Mouse (Mus musculus) lung, postnatal 10 days (tissue): Measurements from ENCODE around the gene Tinagl1.
A peak's percentile ranks its signal among the peaks of the same experiment; 100 is the strongest.

Experiments used
- DNase-seq: peaks from one replicate; pipeline ENCODE4 v3.0.0; 2021

Tinagl1 gene

GRCm38 (mm10) chr4:130138441-130139213, 36.3 kb downstream of the Tinagl1 start:
- DNase-seq = peak; percentile 86

- no peak for DNase-seq
These were observed 41.5 kb downstream of the Tinagl1 start for GRCm38 (mm10) chr4:130133399-130133798.

- no peak for DNase-seq
These were observed 43.3 kb downstream of the Tinagl1 start for GRCm38 (mm10) chr4:130131448-130132105.

GRCm38 (mm10) chr4:130130641-130131350, 44.1 kb downstream of the Tinagl1 start:
- DNase-seq = no peak

- DNase-seq = no peak
These were observed 44.8 kb downstream of the Tinagl1 start for GRCm38 (mm10) chr4:130130082-130130481.

GRCm38 (mm10) chr4:130128907-130129306, 46.0 kb downstream of the Tinagl1 start:
- DNase-seq = no peak

GRCm38 (mm10) chr4:130125935-130126334, 49.0 kb downstream of the Tinagl1 start:
- DNase-seq = no peak

GRCm38 (mm10) chr4:130125164-130125563, 49.8 kb downstream of the Tinagl1 start:
- DNase-seq = peak; percentile 50

GRCm38 (mm10) chr4:130124110-130124509, 50.8 kb downstream of the Tinagl1 start:
- peak; percentile 68 for DNase-seq

- no peak for DNase-seq
These were observed 51.9 kb downstream of the Tinagl1 start for GRCm38 (mm10) chr4:130123020-130123419.

GRCm38 (mm10) chr4:130121560-130121959, 53.4 kb downstream of the Tinagl1 start:
- DNase-seq = no peak

- DNase-seq = no peak
These were observed 54.2 kb downstream of the Tinagl1 start for GRCm38 (mm10) chr4:130120752-130121151.
